Mouse (Mus musculus) spleen, postnatal 36 days (tissue): Measurements from ENCODE around the gene Pick1.

Source experiments
- DNase-seq, 2 experiments: peaks; one replicate each; pipeline ENCODE4 v3.0.0; 2022; ENCODE audit warnings: low spot score in 2 of 2, mixed read lengths in 1 of 2

The Pick1 gene

GRCm38 (mm10) chr15:79229058-79229821 is at the start of gene Pick1, which contains the start of gene Gm49486:
Gene Pick1 (plus strand): TSS chr15:79229173.
Gene Gm49486 (plus strand): TSS chr15:79229391.
- peak; percentile 85 to 86 for DNase-seq

GRCm38 (mm10) chr15:79185213-79185612 is 43.8 kb upstream of the Pick1 start:
- DNase-seq = no peak

GRCm38 (mm10) chr15:79187819-79188218 is 41.2 kb upstream of the Pick1 start:
- no peak for DNase-seq

- DNase-seq = no peak
These were observed 37.5 kb upstream of the Pick1 start for GRCm38 (mm10) chr15:79191426-79191825.

- DNase-seq = no peak
These were observed 36.5 kb upstream of the Pick1 start for GRCm38 (mm10) chr15:79192450-79192849.

GRCm38 (mm10) chr15:79192885-79193845 is 35.8 kb upstream of the Pick1 start:
- DNase-seq = no peak

- DNase-seq = no peak
These were observed 34.9 kb upstream of the Pick1 start for GRCm38 (mm10) chr15:79194048-79194447.

- no peak for DNase-seq
These were observed 34.0 kb upstream of the Pick1 start for GRCm38 (mm10) chr15:79194946-79195345.

GRCm38 (mm10) chr15:79195492-79195891 is 33.5 kb upstream of the Pick1 start:
- DNase-seq = no peak

- DNase-seq = no peak
These were observed 29.5 kb upstream of the Pick1 start for GRCm38 (mm10) chr15:79199390-79199976.

- DNase-seq = no peak
These were observed 27.4 kb upstream of the Pick1 start for GRCm38 (mm10) chr15:79201491-79202150.

GRCm38 (mm10) chr15:79202575-79202974 is 26.4 kb upstream of the Pick1 start:
- DNase-seq = no peak

- no peak for DNase-seq
These were observed 20.8 kb upstream of the Pick1 start for GRCm38 (mm10) chr15:79208211-79208610.

- peak; percentile 57 to 64 for DNase-seq
These were observed 20.1 kb upstream of the Pick1 start for GRCm38 (mm10) chr15:79208758-79209439.

- DNase-seq = no peak
These were observed 18.6 kb upstream of the Pick1 start for GRCm38 (mm10) chr15:79210357-79210756.

- DNase-seq = no peak
These were observed 16.1 kb upstream of the Pick1 start for GRCm38 (mm10) chr15:79212750-79213446.

- DNase-seq = no peak
These were observed 15.4 kb upstream of the Pick1 start for GRCm38 (mm10) chr15:79213591-79213990.

- DNase-seq = no peak
These were observed 12.8 kb upstream of the Pick1 start for GRCm38 (mm10) chr15:79216191-79216590.

GRCm38 (mm10) chr15:79219572-79219971 is 9.4 kb upstream of the Pick1 start:
- DNase-seq = no peak

- DNase-seq = no peak
These were observed 5.3 kb upstream of the Pick1 start for GRCm38 (mm10) chr15:79223641-79224040.
